Comparison of ENCODE assay signal across 17 mouse cellular contexts in genomic region chr7:126919973-126920372, GRCm38 (mm10). TPM values are rescaled to one million over a fixed set of nuclear protein-coding genes. Genes with fewer than 3 reads are reported as not detected.
"Had no signal": no experiment of that assay in that cellular context is flagged by ENCODE, and none has a peak within 500 bp of the region (broad histone marks: within the 10 kb centered on the region; RNA-seq: fewer than 3 reads in every experiment).

No protein-coding gene starts in this region.

- H3K4me2 ChIP-seq: limb, embryonic 13.5 days; liver, embryonic 11.5 days; liver, embryonic 15.5 days; lung, embryonic 14.5 days; stomach, embryonic 15.5 days had no signal

- H3K9ac ChIP-seq: limb, embryonic 13.5 days; liver, embryonic 15.5 days; lung, embryonic 14.5 days; midbrain, embryonic 12.5 days; stomach, embryonic 15.5 days had no signal

- H3K9me3 ChIP-seq: limb, embryonic 13.5 days; liver, embryonic 15.5 days; megakaryocyte, embryonic 14.5 days; midbrain, embryonic 12.5 days; stomach, embryonic 15.5 days had no signal

- DNase-seq: kidney, postnatal 10 days; kidney, postnatal 4 days; left cerebral cortex, postnatal 4 days; lung, embryonic 14.5 days; lung, postnatal 10 days; right cerebral cortex, postnatal 14 days; thymus, postnatal 36 days had no signal

- H3K36me3 ChIP-seq: limb, embryonic 13.5 days; liver, embryonic 15.5 days; midbrain, embryonic 12.5 days; stomach, embryonic 15.5 days had no signal

- H3K27me3 ChIP-seq: limb, embryonic 13.5 days; liver, embryonic 15.5 days; midbrain, embryonic 12.5 days; stomach, embryonic 15.5 days had no signal

- H3K4me3 ChIP-seq: layer of hippocampus, adult 2 months; limb, embryonic 13.5 days; liver, embryonic 15.5 days; megakaryocyte, embryonic 14.5 days; midbrain, embryonic 12.5 days; stomach, embryonic 15.5 days had no signal

- H3K27ac ChIP-seq: layer of hippocampus, adult 2 months; limb, embryonic 13.5 days; liver, embryonic 15.5 days; macrophage; midbrain, embryonic 12.5 days; stomach, embryonic 15.5 days had no signal

RNA-seq across cellular contexts. Expression of gene Asphd1, which starts 29.4 kb away (rescaled TPM):
- polyA plus RNA-seq: liver, embryonic 11.5 days; liver, embryonic 15.5 days; macrophage; spleen, adult 2 months; thymus, postnatal 0 days had no signal
